Mouse (Mus musculus): ENCODE results near the gene Katna1.
A peak's percentile ranks its signal among the peaks of the same experiment; 100 is the strongest.

Katna1 gene

GRCm38 (mm10) chr10:7778361-7778760 lies 52.6 kb downstream of the Katna1 start:
- no peak for ATAC-seq (ENCODE audit: insufficient number of reproducible peaks, low FRiP score, low TSS enrichment)

GRCm38 (mm10) chr10:7779751-7780237 lies 54.0 kb downstream of the Katna1 start:
- no peak for ATAC-seq (ENCODE audit: insufficient number of reproducible peaks, low FRiP score, low TSS enrichment)

- ATAC-seq (ENCODE audit: insufficient number of reproducible peaks, low FRiP score, low TSS enrichment): peak; percentile 70
Measured at GRCm38 (mm10) chr10:7780238-7781176, 54.7 kb downstream of the Katna1 start.

- no peak for ATAC-seq (ENCODE audit: insufficient number of reproducible peaks, low FRiP score, low TSS enrichment)
Measured at GRCm38 (mm10) chr10:7781214-7781613, 55.4 kb downstream of the Katna1 start.

DNA sequence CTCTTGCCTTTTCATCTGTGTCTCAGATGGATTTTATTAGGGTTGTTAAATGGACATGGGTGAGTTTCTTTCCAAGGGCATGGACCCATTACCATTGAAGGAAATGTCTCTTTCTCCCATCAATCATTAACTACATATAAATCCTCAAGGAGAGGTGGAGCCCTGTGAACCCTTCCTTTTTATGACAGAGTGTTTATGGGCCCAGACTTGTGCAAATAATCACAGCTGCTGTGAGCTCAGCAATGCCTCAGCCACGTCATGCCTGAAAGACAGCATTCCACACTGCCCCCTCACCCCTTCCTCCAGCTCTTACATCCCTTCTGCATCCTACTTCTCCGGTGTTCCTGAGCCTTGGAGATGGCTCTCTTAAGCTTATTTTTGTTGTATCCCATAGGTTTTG lies 61.5 kb downstream of the Katna1 start:
- ATAC-seq (ENCODE audit: insufficient number of reproducible peaks, low FRiP score, low TSS enrichment): no peak

DNA sequence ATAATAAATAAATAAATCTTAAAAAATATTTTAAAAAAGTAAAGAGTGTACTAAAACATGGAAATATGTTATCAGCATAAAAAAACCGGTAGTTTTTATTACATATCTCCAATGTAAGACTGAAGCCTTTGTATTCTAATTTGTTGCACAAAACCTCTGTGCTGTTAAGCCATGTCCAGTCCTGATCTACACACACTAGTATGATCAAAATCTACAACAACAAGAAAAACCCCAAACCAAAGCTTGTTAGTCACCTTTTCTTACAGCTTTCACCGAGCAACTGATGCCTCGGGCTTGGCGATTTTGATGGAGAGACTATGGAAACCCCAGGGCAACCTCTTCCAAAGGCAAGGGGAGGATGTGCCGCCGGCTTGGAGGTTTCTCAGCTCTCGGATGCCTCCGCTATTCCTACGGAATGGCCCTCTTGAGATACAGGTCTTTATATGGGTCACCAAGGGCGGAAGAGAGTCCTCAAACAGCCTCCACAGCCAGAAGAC lies 66.5 kb downstream of the Katna1 start:
- no peak; the same call in 1 of the 2 replicates for ATAC-seq (ENCODE audit: insufficient number of reproducible peaks, low FRiP score, low TSS enrichment)

DNA sequence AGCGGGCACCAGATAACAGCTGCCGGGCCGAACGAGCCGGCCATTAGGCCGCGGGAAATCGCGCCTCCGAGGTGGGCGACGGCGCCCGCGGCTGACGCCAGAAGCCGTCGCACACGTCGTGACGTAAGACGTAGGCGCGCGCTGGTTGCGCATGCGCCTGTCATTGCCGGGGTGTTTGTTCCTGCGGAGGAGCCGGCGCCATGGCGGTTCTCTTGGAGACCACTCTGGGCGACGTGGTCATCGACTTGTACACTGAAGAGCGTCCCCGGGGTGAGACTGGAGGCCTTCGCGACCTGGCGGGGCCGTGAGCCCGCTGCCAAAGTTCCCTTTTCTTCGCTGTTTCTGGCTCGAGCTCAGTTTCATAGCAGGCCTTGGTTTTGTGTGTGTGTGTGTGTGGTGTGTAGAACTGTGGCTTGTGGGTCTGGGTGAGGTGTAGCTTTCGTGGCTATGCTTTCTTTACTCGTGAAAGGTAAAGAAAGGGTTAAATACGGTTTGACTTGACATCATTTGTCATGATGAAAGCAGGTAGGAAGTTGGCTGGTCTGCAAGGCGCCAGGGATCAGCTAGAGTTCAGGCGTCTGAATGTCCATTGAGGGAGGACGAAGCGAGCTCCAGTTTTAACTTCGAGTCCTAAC lies 67.1 kb downstream of the Katna1 start, which contains the start of the genes Ginm1 and Ppil4:
Gene Ginm1 (minus strand): TSS at position 74 of the 635 bp plus-strand sequence.
Gene Ppil4 (plus strand): TSS at position 141 of the 635 bp plus-strand sequence.
- ATAC-seq (ENCODE audit: insufficient number of reproducible peaks, low FRiP score, low TSS enrichment): peak; percentile 92

- ATAC-seq (ENCODE audit: insufficient number of reproducible peaks, low FRiP score, low TSS enrichment): no peak
Measured at GRCm38 (mm10) chr10:7801258-7801657, 75.5 kb downstream of the Katna1 start.

DNA sequence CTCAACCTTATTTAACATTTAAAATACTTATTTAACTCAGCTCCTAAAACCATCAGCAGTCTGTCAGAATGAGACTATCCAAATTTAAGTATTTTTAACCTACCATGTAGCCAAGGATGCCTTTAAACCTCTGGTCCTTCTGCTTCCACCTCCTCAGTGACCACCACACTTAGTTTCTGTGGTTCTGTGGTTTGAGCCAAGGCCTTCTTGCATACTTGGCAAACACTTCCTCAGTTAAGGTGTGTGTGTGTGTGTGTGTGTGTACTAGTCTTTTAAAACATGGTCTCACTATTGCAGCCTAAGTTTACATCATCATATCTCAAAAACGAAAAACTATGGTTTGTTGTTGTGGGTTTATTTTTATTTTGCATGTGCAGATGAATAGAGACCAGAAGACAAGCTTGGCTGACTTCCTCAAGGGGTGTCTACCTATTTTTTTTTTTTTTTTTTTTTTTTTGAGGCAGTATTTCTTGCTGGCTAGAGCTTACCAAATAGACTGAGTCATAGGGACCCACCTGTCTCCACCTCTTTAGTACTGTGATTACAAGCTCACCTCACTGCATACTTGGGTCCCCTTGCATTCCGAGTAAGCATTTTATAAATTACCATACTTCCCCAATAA lies 76.8 kb downstream of the Katna1 start:
- no peak for ATAC-seq (ENCODE audit: insufficient number of reproducible peaks, low FRiP score, low TSS enrichment)

DNA sequence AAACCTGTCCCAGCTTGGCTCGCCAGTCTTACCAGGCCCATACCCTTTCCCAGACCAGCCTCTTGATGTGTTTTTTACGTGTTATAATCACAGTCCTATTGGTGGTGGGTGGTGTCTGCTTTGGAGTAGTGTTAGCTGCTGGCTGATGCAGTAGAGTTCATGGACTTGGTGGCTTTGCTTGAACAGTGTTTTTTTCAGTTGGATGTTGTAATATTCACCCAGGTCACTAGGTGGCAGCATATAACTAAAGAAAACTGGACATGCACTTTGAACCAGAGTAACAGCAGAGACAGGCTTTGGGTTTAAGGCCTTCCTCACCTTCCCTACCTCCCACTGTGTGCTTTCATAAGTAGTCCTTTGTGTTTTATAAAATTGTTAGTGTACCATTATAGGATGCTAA lies 84.1 kb downstream of the Katna1 start:
- peak; percentile 49; the same call in 1 of the 2 replicates for ATAC-seq (ENCODE audit: insufficient number of reproducible peaks, low FRiP score, low TSS enrichment)

Measured in cerebellum, adult (tissue).